Mouse (Mus musculus) liver, adult 2 months (tissue): Measurements from ENCODE around the gene Ppp3cb.

ENCODE experiments used
- CTCF ChIP-seq: fragments of 200-500 bp; IDR thresholded peaks from 2 replicates; pipeline ENCODE4 v1.5.1; 2011; ENCODE audit warnings: low read depth, low read length, control low read depth
- POLR2A ChIP-seq: fragments of 200-500 bp; IDR thresholded peaks from 2 replicates; pipeline ENCODE4 v1.6.1; 2011; ENCODE audit warnings: low read length, control low read depth; ENCODE audit not compliant: insufficient read depth; ENCODE audit errors: extremely low read depth

- TF ChIP-seq POLR2A: no peak
- no peak for TF ChIP-seq CTCF
Observed at GRCm38 (mm10) chr14:20499982-20500381, 46.4 kb downstream of the Ppp3cb start.
